Mouse (Mus musculus) adrenal gland, adult 2 months (tissue): ENCODE measurements around the gene Mtx1. TPM values are rescaled to one million over a fixed set of nuclear protein-coding genes. Genes with fewer than 3 reads are reported as not detected.

ENCODE experiments used
- DNase-seq: peaks from one replicate; pipeline ENCODE4 v3.0.0; 2021
- long read RNA-seq: library from polyadenylated mRNA; stranded (forward); transcript quantifications from one replicate; pipeline ENCODE4 v2.0.0, GENCODE M21; 2021
- polyA plus RNA-seq: library from polyadenylated mRNA; depleted of rRNA; stranded (reverse); fragments of >200 nt; gene quantifications from 2 replicates; pipeline ENCODE4 v1.2.3, GENCODE M21; 2012; rRNA removed
- total RNA-seq, 2 experiments: library from RNA; stranded (reverse); gene quantifications; 2 replicates each; pipeline ENCODE4 v1.2.3; 2021

Gene Mtx1
- total RNA-seq (100 to 1,000 TPM; 150 to 174 TPM), polyA plus RNA-seq (252 and 300 TPM in 2 replicates)
- long read RNA-seq, transcript Mtx1-201 (8 exons, 1,617 nt) = major isoform, 34 of 45 reads
- long read RNA-seq, partial matches to known transcripts = 4 of 45 reads
- long read RNA-seq, other reads (novel, unspliced or antisense) = 7 of 45 reads

GRCm38 (mm10) chr3:89226900-89227299 is at the start of gene Mtx1:
Gene Mtx1, minus strand, starts transcription at chr3:89227088.
- no peak for DNase-seq

DNA sequence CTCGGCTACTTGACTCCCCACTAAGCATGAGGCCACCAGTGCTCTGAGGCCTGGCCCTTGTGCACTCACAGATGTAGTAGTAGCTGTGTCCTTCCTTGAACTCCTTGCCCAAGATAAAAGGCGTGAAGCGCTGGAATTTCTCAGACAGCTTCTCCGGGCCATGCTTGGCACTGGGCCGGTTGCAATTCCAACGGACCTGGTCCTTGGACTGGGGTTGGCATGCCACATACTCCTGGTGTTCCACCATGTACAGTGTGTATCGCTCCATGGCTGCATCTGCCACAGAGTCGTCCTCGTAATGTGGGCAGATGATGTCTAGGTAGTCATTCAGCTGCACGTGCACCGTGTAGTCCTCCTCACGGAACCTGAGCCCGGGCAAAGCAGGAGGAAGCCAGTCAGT is 49.2 kb upstream of the Mtx1 start:
- DNase-seq = no peak

DNA sequence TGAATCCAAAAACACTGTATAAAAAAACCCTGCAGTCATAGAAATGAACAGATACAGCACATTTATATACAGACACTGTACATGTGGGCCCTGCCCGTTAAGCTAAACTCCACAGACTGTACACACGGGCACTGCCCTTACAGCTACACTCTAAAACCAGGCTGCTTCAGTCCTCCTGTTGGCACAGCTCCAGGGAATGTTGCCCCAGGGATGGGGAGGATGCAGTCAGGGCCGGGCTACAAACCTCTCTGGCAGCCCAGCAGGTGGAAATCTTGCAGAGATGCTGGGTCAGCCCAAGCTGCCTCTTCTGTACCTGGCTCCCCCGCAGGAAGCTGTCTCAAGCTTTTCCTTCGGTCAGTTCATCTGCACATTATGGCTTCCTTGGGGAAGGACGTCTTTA is 44.9 kb upstream of the Mtx1 start:
- DNase-seq = no peak

DNA sequence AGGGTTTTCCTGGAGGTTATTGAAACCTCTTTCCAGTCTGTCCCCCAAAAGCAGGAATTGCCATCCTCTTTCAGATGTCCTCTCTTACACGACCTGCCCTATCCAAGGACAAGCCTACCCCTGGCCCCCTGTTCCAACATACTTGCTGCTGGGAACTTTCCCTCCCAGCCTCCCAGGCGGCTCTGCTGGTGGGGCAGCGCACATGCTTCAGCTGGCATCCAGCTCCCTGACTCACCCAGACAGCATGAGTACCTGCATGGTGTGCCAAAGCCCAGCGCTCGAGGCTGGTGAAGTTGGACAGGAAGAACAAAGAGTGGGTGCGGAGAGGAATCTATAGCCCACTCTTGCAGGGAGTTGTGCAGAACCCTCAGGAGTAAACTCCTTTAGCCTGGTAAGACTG is 44.0 kb upstream of the Mtx1 start:
- DNase-seq = peak; percentile 79

DNA sequence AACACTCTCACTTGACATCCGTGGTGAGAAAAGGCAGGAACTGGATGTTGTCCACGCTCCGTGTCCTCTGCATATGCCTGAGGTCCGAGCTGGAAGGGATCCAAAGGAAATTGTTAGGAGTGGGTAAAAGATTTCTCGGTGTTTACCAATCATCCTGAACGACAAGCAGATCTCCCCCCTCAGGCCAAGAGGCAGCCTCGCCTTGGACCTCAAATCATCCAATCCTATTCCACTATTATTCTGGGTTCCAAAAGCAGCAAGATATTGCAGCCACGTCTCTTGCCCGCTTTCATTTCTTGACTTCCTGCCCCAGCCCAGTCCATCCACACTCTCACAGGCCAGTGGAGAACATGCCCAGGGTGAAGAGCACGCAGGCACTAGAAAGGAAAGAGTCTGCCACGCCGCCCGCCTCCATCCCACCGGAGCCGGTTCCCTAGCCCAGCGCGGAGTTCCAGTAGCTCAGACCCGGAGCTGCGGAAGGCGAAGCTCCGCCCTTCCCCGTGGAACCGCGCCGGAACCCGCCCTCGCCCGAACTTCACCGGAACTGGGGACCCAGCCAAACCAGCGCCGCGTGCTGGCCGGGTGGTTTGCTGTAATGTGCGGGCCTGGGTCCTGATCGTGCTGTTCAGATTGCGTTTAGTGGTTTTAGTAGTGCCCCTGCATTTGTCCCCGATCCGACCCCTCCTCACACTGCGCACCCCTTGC is 43.3 kb upstream of the Mtx1 start, which contains the start of gene Slc50a1:
Slc50a1 (minus strand) TSS at position 520 of the 705 bp plus-strand sequence.
- peak; percentile 94 for DNase-seq

- DNase-seq = no peak
Observed at GRCm38 (mm10) chr3:89268916-89269315, 42.0 kb upstream of the Mtx1 start.

GRCm38 (mm10) chr3:89266439-89266893 is 39.6 kb upstream of the Mtx1 start:
- DNase-seq = peak; percentile 86

DNA sequence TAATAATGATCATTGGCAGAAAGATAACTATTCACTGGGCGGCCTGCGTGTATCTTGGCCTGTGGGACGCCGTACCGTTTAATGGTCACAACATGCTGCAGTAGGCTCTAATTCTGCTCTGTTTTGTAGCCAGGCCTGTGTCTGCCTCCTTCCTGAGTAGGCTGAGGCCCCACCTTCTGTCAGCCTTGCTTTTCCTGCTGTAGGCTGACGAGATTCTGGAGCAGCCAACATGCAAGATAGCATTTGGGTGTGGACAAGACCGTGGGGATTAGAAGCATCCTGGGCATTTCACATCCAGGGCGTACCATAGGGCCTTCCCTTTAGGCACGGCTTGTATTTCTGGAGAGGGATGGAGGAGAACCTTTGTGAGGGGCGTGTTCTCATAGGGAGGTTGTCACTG is 35.5 kb upstream of the Mtx1 start:
- no peak for DNase-seq

GRCm38 (mm10) chr3:89260211-89260610 is 33.3 kb upstream of the Mtx1 start:
- DNase-seq = no peak

DNA sequence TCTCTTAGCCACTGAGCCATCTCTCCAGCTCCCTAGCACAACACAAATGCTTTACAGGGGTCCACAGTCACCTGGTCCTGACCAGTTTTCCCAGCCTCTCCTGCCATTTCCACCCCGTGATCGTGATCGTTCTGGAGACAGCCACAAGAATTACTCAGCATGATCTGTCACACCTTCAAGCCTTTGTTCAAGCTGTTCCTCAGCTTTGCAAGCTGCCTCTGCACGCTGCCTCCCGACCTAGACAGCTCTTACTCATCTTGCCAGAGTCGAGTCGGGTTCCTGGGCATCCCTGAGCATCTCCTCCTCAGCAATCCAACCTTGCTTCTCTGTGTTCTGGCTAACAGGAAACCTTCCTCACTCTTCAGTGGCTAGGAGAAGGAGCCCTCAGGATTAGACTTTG is 32.2 kb upstream of the Mtx1 start, which contains the start of gene Dpm3:
Dpm3 (plus strand) TSS at position 283 of the 400 bp plus-strand sequence.
- DNase-seq = no peak

DNA sequence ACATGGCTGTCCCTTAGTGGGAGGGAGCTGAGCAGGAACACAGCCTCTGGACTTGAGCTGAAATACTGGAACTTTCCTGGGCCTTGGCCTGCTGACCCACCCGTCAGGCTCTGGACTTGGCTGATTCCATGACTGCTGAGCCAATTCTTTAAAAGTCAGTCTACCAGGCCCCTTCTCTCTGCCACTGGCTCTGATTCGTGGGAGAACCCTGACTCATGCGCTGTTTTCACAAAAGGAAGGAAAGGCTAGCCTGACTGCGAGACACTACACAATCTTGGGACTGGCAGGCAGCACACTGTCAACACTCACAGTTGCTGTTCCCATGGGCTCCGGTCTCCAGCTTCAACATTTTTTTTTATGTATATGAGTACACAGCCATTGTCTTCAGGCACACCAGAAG is 29.3 kb upstream of the Mtx1 start:
- DNase-seq = no peak

DNA sequence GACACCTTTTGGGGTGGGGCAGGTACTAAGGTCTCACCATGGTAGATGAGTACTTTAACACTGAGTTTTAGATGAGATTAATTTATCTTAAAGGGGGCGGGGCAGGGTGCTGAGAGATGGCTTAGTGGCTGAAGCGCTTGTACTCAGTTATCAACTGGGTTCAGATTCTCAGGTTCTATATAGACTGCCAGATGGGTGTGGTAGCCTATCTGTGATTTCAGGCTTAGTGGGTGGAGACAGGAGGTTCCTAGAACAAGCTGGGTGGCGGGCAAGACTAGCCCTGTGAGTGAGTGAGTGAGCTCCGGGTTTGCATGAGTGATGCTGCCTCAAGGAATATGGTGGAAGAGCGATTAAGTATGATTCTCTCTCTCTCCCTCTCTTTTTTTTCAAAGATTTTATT is 28.1 kb upstream of the Mtx1 start:
- no peak for DNase-seq

DNA sequence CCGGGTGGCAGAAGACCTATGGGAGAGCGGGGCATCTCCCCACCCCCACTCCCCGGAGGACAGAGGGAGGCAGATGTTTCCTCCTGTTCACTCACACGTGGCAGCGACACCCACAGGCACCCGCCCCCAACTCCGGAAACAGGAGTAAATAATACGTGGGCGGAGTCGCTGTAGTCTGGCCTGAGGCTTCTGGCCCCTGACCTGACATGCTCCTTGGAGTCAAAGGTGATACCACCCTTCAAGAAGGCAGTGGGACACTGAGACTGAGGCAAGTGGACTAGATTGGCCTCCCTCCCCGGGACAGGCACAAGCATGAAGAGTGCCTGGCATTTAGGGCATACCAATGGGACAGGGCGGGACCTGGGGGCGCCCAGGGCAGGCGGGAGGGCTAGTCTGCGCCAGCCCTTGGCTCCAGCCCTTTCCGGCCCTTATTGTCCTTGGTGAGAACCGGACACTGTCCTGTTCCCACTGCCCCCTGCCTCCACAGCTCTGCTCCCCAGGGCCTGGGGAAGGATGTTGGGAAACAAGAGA is 24.5 kb upstream of the Mtx1 start:
- peak; percentile 67 for DNase-seq

DNA sequence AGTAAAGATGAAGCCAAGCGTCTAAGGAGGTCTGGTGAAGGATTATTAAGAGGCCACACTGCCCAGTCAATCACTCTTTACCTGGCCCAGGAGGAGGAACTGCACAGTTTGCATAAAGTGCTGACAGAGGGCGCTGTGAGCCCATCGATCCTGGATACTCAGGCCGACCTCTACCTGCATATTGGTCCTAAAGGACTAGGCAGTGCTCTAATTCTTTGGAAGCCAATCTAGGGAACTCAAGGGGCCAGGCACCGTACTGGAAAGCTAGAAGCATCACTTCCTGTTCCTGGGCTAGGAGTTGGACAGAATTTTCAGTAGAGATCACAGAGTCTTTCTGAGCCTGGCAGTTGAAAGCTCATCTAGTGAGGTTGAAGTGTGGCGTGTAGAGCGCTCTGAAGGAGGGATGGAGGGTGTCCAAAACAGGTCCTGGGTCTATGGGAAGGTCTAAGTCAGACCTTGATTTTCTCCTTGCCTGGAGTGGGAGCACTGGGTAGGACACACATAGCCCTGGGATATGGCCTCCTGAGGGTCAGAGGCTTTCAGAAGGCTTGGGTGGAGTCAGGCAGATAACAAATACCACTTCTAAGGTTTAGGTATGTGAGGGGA is 23.6 kb upstream of the Mtx1 start:
- peak; percentile 73 for DNase-seq

DNA sequence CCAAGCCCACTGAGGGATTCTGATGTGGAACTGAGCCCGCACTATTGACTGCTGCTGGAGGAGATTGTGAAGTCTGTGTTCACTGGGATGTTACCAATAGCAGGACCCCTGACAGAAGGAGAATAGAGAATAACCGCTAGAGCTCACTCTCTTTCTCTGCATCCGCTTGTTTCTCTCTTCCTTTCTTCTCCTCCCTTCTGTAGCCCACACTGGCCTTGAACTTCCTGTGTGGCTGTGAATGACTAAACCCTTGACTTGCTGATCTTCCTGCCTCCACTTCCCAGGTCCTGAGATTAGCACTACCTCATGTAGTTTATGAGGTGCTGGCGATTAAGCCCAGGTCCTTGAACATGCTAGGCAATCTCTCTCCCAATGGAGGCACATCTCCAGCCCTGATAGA is 20.6 kb upstream of the Mtx1 start:
- DNase-seq = no peak

- DNase-seq = peak; percentile 93
Observed at GRCm38 (mm10) chr3:89246261-89247100, 19.6 kb upstream of the Mtx1 start, which contains the start of gene Trim46. Gene Trim46, minus strand, starts transcription at chr3:89246309.

- DNase-seq = no peak
Observed at GRCm38 (mm10) chr3:89245688-89246171, 18.8 kb upstream of the Mtx1 start, which contains the start of gene Krtcap2. Gene Krtcap2, plus strand, starts transcription at chr3:89245966.

DNA sequence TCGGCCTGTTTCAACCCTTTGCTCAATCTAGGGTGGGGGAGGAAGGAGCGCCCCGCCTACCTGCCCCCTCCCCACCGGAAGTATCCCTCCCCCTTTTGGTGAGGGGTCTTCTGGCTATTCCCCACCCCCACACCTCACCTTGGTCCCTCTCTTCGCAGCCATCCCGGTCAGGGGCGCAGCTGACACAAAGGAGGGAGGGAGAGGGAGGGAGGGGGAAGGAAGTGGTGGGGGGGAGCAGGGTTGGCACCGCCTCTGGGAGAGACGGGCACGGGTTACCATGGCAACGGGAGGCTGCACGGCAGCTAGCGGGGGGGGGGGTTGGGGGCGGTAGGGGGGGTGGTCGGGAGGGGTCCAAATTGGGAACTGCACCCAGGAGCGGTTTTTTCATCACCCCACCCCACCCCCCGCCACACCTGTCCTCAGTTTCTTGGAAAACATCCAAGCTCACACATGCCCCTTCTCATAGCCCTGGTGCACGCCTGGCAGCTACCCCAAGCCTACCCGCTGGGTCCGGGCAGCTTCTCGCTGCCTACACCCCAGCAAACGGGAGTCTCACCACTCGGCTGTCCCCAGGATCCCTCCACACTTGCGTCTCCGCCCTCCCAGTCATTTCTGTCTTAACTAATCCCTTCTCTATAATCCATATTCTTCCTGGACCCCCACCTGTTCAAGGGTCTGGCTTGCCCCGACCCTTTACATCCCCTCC is 18.2 kb upstream of the Mtx1 start:
- no peak for DNase-seq

DNA sequence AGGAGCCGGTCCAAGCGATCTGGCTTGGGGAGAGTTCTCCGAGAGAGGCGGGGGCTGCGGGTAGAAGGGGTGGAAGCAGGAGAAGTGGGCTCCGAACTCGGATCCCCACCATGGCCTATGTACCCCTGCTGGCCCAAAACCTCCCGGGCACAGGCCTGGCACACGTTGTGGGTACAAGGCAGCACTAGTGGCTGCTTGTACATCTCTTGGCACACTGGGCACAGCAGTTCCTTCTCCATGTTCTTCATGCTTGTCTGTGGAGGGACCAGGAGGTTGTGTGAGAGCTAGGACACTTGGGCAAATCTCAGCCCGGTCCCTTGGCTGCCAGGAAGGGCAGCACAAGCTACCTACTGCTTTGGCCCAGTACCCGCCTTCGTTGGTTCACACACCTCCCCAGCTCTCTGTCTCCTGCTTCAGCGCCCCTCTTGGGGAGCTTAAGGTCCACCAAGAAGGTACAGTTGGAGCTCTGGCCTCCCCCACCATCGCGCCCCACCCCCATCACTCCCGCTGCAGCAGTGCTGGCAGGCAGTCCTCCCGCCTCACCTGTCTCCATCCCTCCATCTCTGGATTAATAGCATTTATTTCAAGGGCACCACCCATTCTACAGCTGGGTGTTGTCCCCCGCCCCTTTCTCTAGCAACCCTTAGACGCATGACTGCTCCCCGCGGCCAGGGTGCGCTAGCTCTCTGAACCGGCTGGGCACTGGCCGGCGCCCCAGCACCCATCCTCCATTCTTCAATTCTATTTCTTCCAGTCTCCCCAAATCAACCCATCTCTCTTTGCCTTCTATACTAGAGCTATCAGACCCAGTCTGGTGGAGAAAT is 17.5 kb upstream of the Mtx1 start:
- DNase-seq = no peak

GRCm38 (mm10) chr3:89243609-89244008 is 16.7 kb upstream of the Mtx1 start:
- DNase-seq = no peak
